Mouse (Mus musculus) layer of hippocampus, postnatal 14 days (tissue): ENCODE results near the gene Clic6. TPM values are rescaled to one million over a fixed set of nuclear protein-coding genes. Genes with fewer than 3 reads are reported as not detected.

Experiments used
- DNase-seq, 2 experiments: peaks; one replicate each; pipeline ENCODE4 v3.0.0; 2021 to 2022; ENCODE audit warnings: low spot score in 2 of 2, mixed read lengths in 1 of 2
- total RNA-seq, 2 experiments: library from RNA; stranded (reverse); gene quantifications; 2 replicates each; pipeline ENCODE4 v1.2.3; 2021

Gene Clic6
- total RNA-seq, 2 experiments from 2014 or later = 2.1 to 15.4 TPM

DNA sequence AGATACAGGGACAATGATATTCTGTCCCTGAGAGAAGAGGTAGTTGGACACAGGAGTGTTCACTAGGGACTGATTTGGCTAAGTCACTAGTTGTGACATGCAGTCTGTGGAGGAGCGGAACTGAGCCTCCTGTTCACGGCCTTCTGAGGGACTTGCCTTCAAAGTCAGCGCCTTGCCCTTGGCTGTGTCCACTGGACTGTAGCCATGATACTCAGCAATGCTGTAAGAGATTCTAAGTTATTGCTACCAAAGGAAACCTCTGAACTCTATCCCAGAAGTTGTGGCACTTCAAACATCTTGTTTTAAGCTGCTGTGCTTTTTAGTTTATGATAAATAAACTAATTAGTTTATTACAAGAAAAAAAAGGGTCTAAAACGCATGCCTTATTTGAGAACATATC is 102.3 kb downstream of the Clic6 start:
- no peak for DNase-seq

Other genes with a start within 250 kb of the Clic6 start
- gene Kcne2, start 193.3 kb upstream of the Clic6 start, total RNA-seq = 1 to 10 TPM in 1 of 2 experiments, under 1 TPM in 1; 0.52 to 7.6 TPM
- gene Smim11, start 184.4 kb upstream of the Clic6 start, total RNA-seq = 10 to 100 TPM; 12.9 to 17.9 TPM
- not detected for gene Fam243, start 164.3 kb upstream of the Clic6 start, total RNA-seq
- not detected for gene Kcne1, start 126.3 kb upstream of the Clic6 start, total RNA-seq
- gene Rcan1, start 14.9 kb upstream of the Clic6 start, total RNA-seq = 10 to 100 TPM; 39.5 to 40.3 TPM